ENCODE assay signal across 23 mouse cellular contexts in genomic region chr1:32649647-32650209, GRCm38 (mm10).
DNase-seq lines count a peak whose midpoint lies in the region; ATAC-seq and TF ChIP-seq lines count a peak whose summit lies in the region.
"Had no signal": no experiment of that assay in that cellular context is flagged by ENCODE, and none has a peak within 500 bp of the region (broad histone marks: within the 10 kb centered on the region; RNA-seq: fewer than 3 reads in every experiment).

No protein-coding gene starts in this region.

- no peak for TF ChIP-seq CTCF in midbrain, postnatal 0 days (IDR thresholded peaks at IDR 0.05)
- TF ChIP-seq CTCF in forebrain, postnatal 0 days (IDR thresholded peaks at IDR 0.05; ENCODE audit: low read depth) = no peak

- no peak overlapping the region for H3K27ac ChIP-seq in forebrain, embryonic 13.5 days
- no peak overlapping the region for H3K27ac ChIP-seq in forebrain, embryonic 10.5 days
- no peak overlapping the region for H3K27ac ChIP-seq in hindbrain, embryonic 14.5 days
- H3K27ac ChIP-seq in hindbrain, embryonic 11.5 days (ENCODE audit: low read depth, low read length) = no peak overlapping the region
- no peak overlapping the region for H3K27ac ChIP-seq in midbrain, embryonic 13.5 days
- H3K27ac ChIP-seq in midbrain, postnatal 0 days (ENCODE audit: low read depth, low read length) = no peak overlapping the region
- H3K27ac ChIP-seq in forebrain, postnatal 0 days (ENCODE audit: low read depth, low read length) = no peak overlapping the region
- H3K27ac ChIP-seq: embryonic facial prominence, embryonic 15.5 days; gastrocnemius, adult 2 months; hindbrain, embryonic 10.5 days had no signal

- H3K27me3 ChIP-seq in forebrain, embryonic 13.5 days = no peaks in the 10 kb centered on the region
- H3K27me3 ChIP-seq in forebrain, embryonic 10.5 days (ENCODE audit: poor library complexity, severe bottlenecking) = no peaks in the 10 kb centered on the region
- no peaks in the 10 kb centered on the region for H3K27me3 ChIP-seq in hindbrain, embryonic 14.5 days (ENCODE audit: control insufficient read depth, insufficient read depth, low read length)
- no peaks in the 10 kb centered on the region for H3K27me3 ChIP-seq in hindbrain, embryonic 11.5 days (ENCODE audit: control insufficient read depth, insufficient read depth, low read length)
- H3K27me3 ChIP-seq in midbrain, embryonic 13.5 days = no peaks in the 10 kb centered on the region
- H3K27me3 ChIP-seq in midbrain, postnatal 0 days (ENCODE audit: insufficient read depth, low read length) = no peaks in the 10 kb centered on the region
- H3K27me3 ChIP-seq in forebrain, postnatal 0 days (ENCODE audit: insufficient read depth, low read length) = no peaks in the 10 kb centered on the region
- H3K27me3 ChIP-seq: embryonic facial prominence, embryonic 15.5 days; heart, embryonic 12.5 days had no signal

- no peak overlapping the region for H3K4me3 ChIP-seq in forebrain, embryonic 13.5 days
- no peak overlapping the region for H3K4me3 ChIP-seq in forebrain, embryonic 10.5 days
- H3K4me3 ChIP-seq in hindbrain, embryonic 14.5 days (replicated peaks; ENCODE audit: low read length) = no peak overlapping the region
- H3K4me3 ChIP-seq in hindbrain, embryonic 11.5 days (ENCODE audit: low read depth, low read length) = no peak overlapping the region
- no peak overlapping the region for H3K4me3 ChIP-seq in midbrain, embryonic 13.5 days (replicated peaks)
- no peak overlapping the region for H3K4me3 ChIP-seq in midbrain, postnatal 0 days (ENCODE audit: low read depth, low read length)
- no peak overlapping the region for H3K4me3 ChIP-seq in forebrain, postnatal 0 days (ENCODE audit: low read depth, low read length)
- H3K4me3 ChIP-seq: embryonic facial prominence, embryonic 15.5 days; erythroblast, embryonic 14.5 days; gastrocnemius, adult 2 months; heart, embryonic 12.5 days; hindbrain, embryonic 10.5 days had no signal

- H3K9me3 ChIP-seq in forebrain, embryonic 13.5 days (replicated peaks) = no peaks in the 10 kb centered on the region
- no peaks in the 10 kb centered on the region for H3K9me3 ChIP-seq in forebrain, embryonic 10.5 days
- H3K9me3 ChIP-seq in hindbrain, embryonic 14.5 days (ENCODE audit: control insufficient read depth, low read length) = no peaks in the 10 kb centered on the region
- no peaks in the 10 kb centered on the region for H3K9me3 ChIP-seq in hindbrain, embryonic 11.5 days (ENCODE audit: control insufficient read depth, low read length)
- H3K9me3 ChIP-seq in midbrain, embryonic 13.5 days = no peaks in the 10 kb centered on the region
- H3K9me3 ChIP-seq in midbrain, postnatal 0 days (ENCODE audit: low read length) = no peaks in the 10 kb centered on the region
- no peaks in the 10 kb centered on the region for H3K9me3 ChIP-seq in forebrain, postnatal 0 days (ENCODE audit: low read length)
- H3K9me3 ChIP-seq: embryonic facial prominence, embryonic 15.5 days; G1E; heart, embryonic 12.5 days; hindbrain, embryonic 10.5 days had no signal

- ATAC-seq in forebrain, embryonic 13.5 days = peak; percentile 79
- ATAC-seq in hindbrain, embryonic 14.5 days (ENCODE audit: low FRiP score) = peak; percentile 34; the same call in 1 of the 2 replicates
- ATAC-seq in hindbrain, embryonic 11.5 days (ENCODE audit: low FRiP score) = no peak
- ATAC-seq in midbrain, embryonic 13.5 days = peak; percentile 40; the same call in 1 of the 2 replicates
- ATAC-seq in midbrain, postnatal 0 days (ENCODE audit: low FRiP score) = no peak
- ATAC-seq in forebrain, postnatal 0 days = peak; percentile 38; the same call in 1 of the 2 replicates
- ATAC-seq: CD4-positive, CD25-positive, alpha-beta regulatory T cell, adult 4 months had no signal

- no peak overlapping the region for H3K4me2 ChIP-seq in forebrain, embryonic 13.5 days
- no peak overlapping the region for H3K4me2 ChIP-seq in hindbrain, embryonic 14.5 days (replicated peaks)
- no peak overlapping the region for H3K4me2 ChIP-seq in hindbrain, embryonic 11.5 days (replicated peaks; ENCODE audit: low read depth, low read length)
- no peak overlapping the region for H3K4me2 ChIP-seq in midbrain, embryonic 13.5 days (replicated peaks)
- H3K4me2 ChIP-seq in midbrain, postnatal 0 days (ENCODE audit: low read depth, low read length, poor library complexity, severe bottlenecking) = no peak overlapping the region
- H3K4me2 ChIP-seq in forebrain, postnatal 0 days (ENCODE audit: low read depth) = no peak overlapping the region
- H3K4me2 ChIP-seq: embryonic facial prominence, embryonic 15.5 days; heart, embryonic 12.5 days had no signal

- H3K9ac ChIP-seq in forebrain, embryonic 13.5 days = no peak overlapping the region
- no peak overlapping the region for H3K9ac ChIP-seq in hindbrain, embryonic 14.5 days
- no peak overlapping the region for H3K9ac ChIP-seq in hindbrain, embryonic 11.5 days (ENCODE audit: low read depth, low read length)
- H3K9ac ChIP-seq in midbrain, embryonic 13.5 days (replicated peaks) = no peak overlapping the region
- H3K9ac ChIP-seq in midbrain, postnatal 0 days (replicated peaks; ENCODE audit: low read length, poor library complexity, severe bottlenecking) = no peak overlapping the region
- no peak overlapping the region for H3K9ac ChIP-seq in forebrain, postnatal 0 days
- H3K9ac ChIP-seq: embryonic facial prominence, embryonic 15.5 days; heart, embryonic 12.5 days had no signal

- no peaks in the 10 kb centered on the region for H3K4me1 ChIP-seq in forebrain, embryonic 13.5 days
- H3K4me1 ChIP-seq in forebrain, embryonic 10.5 days = no peaks in the 10 kb centered on the region
- H3K4me1 ChIP-seq in hindbrain, embryonic 14.5 days (replicated peaks; ENCODE audit: control insufficient read depth, insufficient read depth, low read length) = no peaks in the 10 kb centered on the region
- no peaks in the 10 kb centered on the region for H3K4me1 ChIP-seq in hindbrain, embryonic 11.5 days (replicated peaks; ENCODE audit: control insufficient read depth, insufficient read depth, low read length)
- no peaks in the 10 kb centered on the region for H3K4me1 ChIP-seq in midbrain, embryonic 13.5 days (replicated peaks)
- no peaks in the 10 kb centered on the region for H3K4me1 ChIP-seq in midbrain, postnatal 0 days (ENCODE audit: insufficient read depth, low read length)
- H3K4me1 ChIP-seq in forebrain, postnatal 0 days (ENCODE audit: insufficient read depth) = no peaks in the 10 kb centered on the region
- H3K4me1 ChIP-seq: embryonic facial prominence, embryonic 15.5 days; heart, embryonic 12.5 days; hindbrain, embryonic 10.5 days had no signal

- H3K36me3 ChIP-seq in forebrain, embryonic 13.5 days (ENCODE audit: poor library complexity, severe bottlenecking) = no peaks in the 10 kb centered on the region
- H3K36me3 ChIP-seq in forebrain, embryonic 10.5 days (replicated peaks) = no peaks in the 10 kb centered on the region
- H3K36me3 ChIP-seq in hindbrain, embryonic 14.5 days (replicated peaks; ENCODE audit: control insufficient read depth, insufficient read depth) = no peaks in the 10 kb centered on the region
- H3K36me3 ChIP-seq in hindbrain, embryonic 11.5 days (ENCODE audit: control insufficient read depth, insufficient read depth, low read length) = no peaks in the 10 kb centered on the region
- H3K36me3 ChIP-seq in midbrain, embryonic 13.5 days = no peaks in the 10 kb centered on the region
- no peaks in the 10 kb centered on the region for H3K36me3 ChIP-seq in midbrain, postnatal 0 days (ENCODE audit: insufficient read depth, low read length)
- no peaks in the 10 kb centered on the region for H3K36me3 ChIP-seq in forebrain, postnatal 0 days (ENCODE audit: insufficient read depth)
- H3K36me3 ChIP-seq: embryonic facial prominence, embryonic 15.5 days; G1E; heart, embryonic 12.5 days; hindbrain, embryonic 10.5 days had no signal

- DNase-seq in forebrain, embryonic 10.5 days (ENCODE audit: extremely low spot score, low spot score) = no peak
- peak; percentile 29 for DNase-seq in hindbrain, embryonic 14.5 days (ENCODE audit: low spot score)
- no peak for DNase-seq in hindbrain, embryonic 11.5 days (ENCODE audit: low spot score)
- no peak for DNase-seq in midbrain, postnatal 0 days (ENCODE audit: low spot score)
- DNase-seq in forebrain, postnatal 0 days = peak; percentile 10
- DNase-seq in retina, embryonic 14.5 days (ENCODE audit: low spot score) = no peak
- DNase-seq: adrenal gland, adult 8-10 months; adrenal gland, postnatal 36 days; B cell, adult 2 months; cerebellum, adult 11 months; cerebellum, adult 8-10 months; cerebellum, postnatal 14 days; embryo, embryonic 11 days; gastrocnemius, adult 2 months; gastrocnemius, postnatal 25 days had no signal

- 56% methylated on average over 3 of the region's 3 CpGs for WGBS in forebrain, embryonic 13.5 days
- 85% methylated on average over 3 of the region's 3 CpGs for WGBS in forebrain, embryonic 10.5 days
- WGBS in hindbrain, embryonic 14.5 days = 56% methylated on average over 3 of the region's 3 CpGs
- 86% methylated on average over 3 of the region's 3 CpGs for WGBS in hindbrain, embryonic 11.5 days
- 61% methylated on average over 3 of the region's 3 CpGs for WGBS in midbrain, embryonic 13.5 days
- WGBS in midbrain, postnatal 0 days = 56% methylated on average over 3 of the region's 3 CpGs
- WGBS in forebrain, postnatal 0 days = 45% methylated on average over 3 of the region's 3 CpGs

Comparison
In these comparisons a context has a peak if more than half of its experiments do, and no peak if none do; other contexts are left out.
1. ATAC-seq: peak in forebrain, embryonic 13.5 days (single experiment), hindbrain, embryonic 14.5 days (single experiment), midbrain, embryonic 13.5 days (single experiment) and forebrain, postnatal 0 days (single experiment); none in hindbrain, embryonic 11.5 days (single experiment) and midbrain, postnatal 0 days (single experiment).
2. DNase-seq: peak in hindbrain, embryonic 14.5 days (single experiment) and forebrain, postnatal 0 days (single experiment); none in forebrain, embryonic 10.5 days (single experiment), hindbrain, embryonic 11.5 days (single experiment), midbrain, postnatal 0 days (single experiment) and retina, embryonic 14.5 days (single experiment).